Mouse (Mus musculus): Measurements from ENCODE around the gene Stat4. TPM values are rescaled to one million over a fixed set of nuclear protein-coding genes. Genes with fewer than 3 reads are reported as not detected.

Gene Stat4
- total and polyA plus RNA-seq, 2 experiments from 2014 or later: 0.81 to 1.1 TPM

DNA sequence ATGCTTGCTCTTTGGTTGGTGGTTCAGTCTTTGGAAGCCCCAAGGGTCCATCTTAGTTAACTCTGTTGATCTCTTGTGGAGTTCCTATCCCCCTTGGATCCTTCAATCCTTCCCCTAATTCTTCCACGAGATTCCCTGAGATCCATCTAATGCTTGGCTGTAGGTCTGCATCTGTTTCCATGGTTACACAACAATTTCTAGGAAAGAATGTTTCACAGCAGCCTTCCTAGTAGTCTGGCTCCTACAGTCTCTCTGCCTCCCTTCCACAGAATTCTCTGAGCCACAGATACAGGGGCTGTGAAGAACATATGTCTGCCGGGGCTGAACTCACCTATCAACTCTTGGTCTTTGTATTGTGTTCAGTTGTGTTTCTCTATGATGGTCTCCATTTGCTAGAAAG lies 61.8 kb downstream of the Stat4 start:
- Histone ChIP-seq H3K36me3 (ENCODE audit: insufficient read depth) (no peaks in the 10 kb centered on the region), H3K9me3 (ENCODE audit: low read length) (no peaks in the 10 kb centered on the region), H3K27me3 (ENCODE audit: insufficient read depth, low read length) (no peaks in the 10 kb centered on the region), H3K4me2 (ENCODE audit: low read depth) (no peak overlapping the region), H3K27ac (ENCODE audit: low read depth, low read length) (no peak overlapping the region), H3K9ac (no peak overlapping the region), H3K4me1 (ENCODE audit: insufficient read depth) (no peaks in the 10 kb centered on the region), H3K4me3 (ENCODE audit: low read depth, low read length) (no peak overlapping the region)
- ATAC-seq: peak; percentile 76
- 31% methylated on average over 2 of the region's 2 CpGs for WGBS
- peak; percentile 25 for DNase-seq
- no peak for TF ChIP-seq CTCF (IDR thresholded peaks at IDR 0.05; ENCODE audit: low read depth)

DNA sequence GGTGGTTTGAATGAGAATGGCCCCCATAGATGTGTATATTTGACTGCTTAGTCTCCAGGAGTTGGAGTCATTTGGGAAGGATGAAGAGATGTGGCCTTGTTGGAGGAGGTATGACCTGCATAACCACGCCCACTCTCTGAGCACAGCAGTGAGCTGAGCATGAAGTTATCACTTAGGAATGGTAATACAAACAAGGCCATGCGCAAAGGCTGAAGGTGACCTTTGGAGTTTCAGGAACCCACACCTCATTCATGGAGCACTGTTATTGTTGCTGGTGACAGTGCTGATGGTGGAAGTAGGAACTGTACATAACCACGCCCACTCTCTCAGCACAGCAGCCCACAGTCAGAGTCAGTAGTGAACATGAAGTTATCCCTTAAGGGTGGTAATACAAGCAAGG lies 62.9 kb downstream of the Stat4 start:
- Histone ChIP-seq H3K4me2 (ENCODE audit: low read depth) (no peak overlapping the region), H3K27ac (ENCODE audit: low read depth, low read length) (no peak overlapping the region), H3K9me3 (ENCODE audit: low read length) (no peaks in the 10 kb centered on the region), H3K9ac (no peak overlapping the region), H3K4me1 (ENCODE audit: insufficient read depth) (no peaks in the 10 kb centered on the region), H3K36me3 (ENCODE audit: insufficient read depth) (no peaks in the 10 kb centered on the region), H3K27me3 (ENCODE audit: insufficient read depth, low read length) (no peaks in the 10 kb centered on the region), H3K4me3 (ENCODE audit: low read depth, low read length) (no peak overlapping the region)
- DNase-seq (no peak), ATAC-seq (no peak)
- WGBS: 93% methylated on average over 3 of the region's 3 CpGs
- TF ChIP-seq CTCF (IDR thresholded peaks at IDR 0.05; ENCODE audit: low read depth): no peak

DNA sequence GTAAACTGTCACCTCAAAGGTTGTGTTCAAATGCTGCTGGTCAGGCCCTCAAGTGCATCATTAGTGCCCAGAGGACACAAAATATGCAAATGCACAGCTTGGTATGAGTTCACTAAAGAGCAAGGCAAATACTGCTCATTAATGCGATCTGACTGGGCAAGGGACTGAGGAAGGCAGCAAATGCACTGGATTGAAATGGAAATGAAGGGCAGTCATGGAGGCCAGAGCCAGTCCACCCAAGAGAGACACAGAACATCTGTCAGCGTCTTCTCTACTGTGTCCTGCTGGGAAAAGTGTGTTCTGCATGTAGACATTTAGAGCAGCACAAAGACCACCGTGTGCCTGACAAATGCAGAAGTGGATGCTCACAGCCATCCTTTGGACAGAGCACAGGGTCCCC lies 64.6 kb downstream of the Stat4 start:
- no peak for ATAC-seq
- no peak overlapping the region for H3K9ac ChIP-seq
- no peak overlapping the region for H3K4me3 ChIP-seq (ENCODE audit: low read depth, low read length)
- no peak overlapping the region for H3K4me2 ChIP-seq (ENCODE audit: low read depth)
- H3K4me1 ChIP-seq (ENCODE audit: insufficient read depth): no peaks in the 10 kb centered on the region
- H3K36me3 ChIP-seq (ENCODE audit: insufficient read depth): no peaks in the 10 kb centered on the region
- TF ChIP-seq CTCF (IDR thresholded peaks at IDR 0.05; ENCODE audit: low read depth): no peak
- 33% methylated on average over 3 of the region's 3 CpGs for WGBS
- H3K27ac ChIP-seq (ENCODE audit: low read depth, low read length): no peak overlapping the region
- no peaks in the 10 kb centered on the region for H3K27me3 ChIP-seq (ENCODE audit: insufficient read depth, low read length)
- no peaks in the 10 kb centered on the region for H3K9me3 ChIP-seq (ENCODE audit: low read length)
- DNase-seq: no peak

DNA sequence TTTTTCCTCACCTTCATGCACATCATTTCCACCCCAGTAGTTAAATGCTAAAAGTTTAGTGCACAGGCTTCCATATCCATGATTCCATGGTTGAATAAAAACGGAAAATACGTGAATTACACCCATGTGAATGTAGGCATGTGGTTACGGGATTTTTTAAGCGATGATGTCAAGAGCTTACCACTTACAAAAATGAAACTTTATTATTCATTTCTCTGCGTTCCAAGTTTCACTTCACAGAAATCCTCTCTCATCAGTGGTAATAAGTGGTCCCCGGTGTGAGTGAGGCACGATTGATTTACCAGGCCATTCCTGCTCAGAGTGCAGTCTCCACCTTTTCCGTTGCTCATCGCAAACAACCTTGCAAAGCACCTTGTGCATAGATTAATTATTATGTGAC lies 66.0 kb downstream of the Stat4 start:
- DNase-seq (no peak), ATAC-seq (no peak)
- TF ChIP-seq CTCF (IDR thresholded peaks at IDR 0.05; ENCODE audit: low read depth): no peak
- no peak overlapping the region for H3K4me3 ChIP-seq (ENCODE audit: low read depth, low read length)
- no peak overlapping the region for H3K27ac ChIP-seq (ENCODE audit: low read depth, low read length)
- H3K9ac ChIP-seq: no peak overlapping the region
- H3K4me1 ChIP-seq (ENCODE audit: insufficient read depth): no peaks in the 10 kb centered on the region
- H3K9me3 ChIP-seq (ENCODE audit: low read length): no peaks in the 10 kb centered on the region
- H3K4me2 ChIP-seq (ENCODE audit: low read depth): no peak overlapping the region
- no peaks in the 10 kb centered on the region for H3K27me3 ChIP-seq (ENCODE audit: insufficient read depth, low read length)
- WGBS: 96% methylated on average over 9 of the region's 9 CpGs
- H3K36me3 ChIP-seq (ENCODE audit: insufficient read depth): no peaks in the 10 kb centered on the region

DNA sequence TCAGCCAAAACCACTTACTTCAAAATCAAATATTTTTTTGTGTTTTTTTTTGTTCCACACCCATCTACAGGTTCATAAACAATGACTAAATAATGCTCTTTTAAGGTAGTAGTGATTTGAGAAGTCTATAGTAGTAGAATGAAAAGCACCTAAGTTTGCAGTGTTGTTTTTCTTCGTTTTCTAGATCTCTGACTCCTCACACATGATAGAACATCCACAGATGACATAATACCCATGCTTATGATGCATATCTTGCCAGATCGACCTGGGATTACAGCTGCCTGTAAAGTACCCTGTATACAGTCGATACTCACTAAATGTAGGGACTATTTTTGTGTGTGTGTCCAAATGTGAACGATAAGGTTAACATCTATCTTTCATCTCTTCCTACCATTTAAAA lies 69.0 kb downstream of the Stat4 start:
- no peaks in the 10 kb centered on the region for H3K9me3 ChIP-seq (ENCODE audit: low read length)
- H3K4me2 ChIP-seq (ENCODE audit: low read depth): no peak overlapping the region
- H3K27me3 ChIP-seq (ENCODE audit: insufficient read depth, low read length): no peaks in the 10 kb centered on the region
- WGBS: 87% methylated on average over 4 of the region's 4 CpGs
- H3K36me3 ChIP-seq (ENCODE audit: insufficient read depth): no peaks in the 10 kb centered on the region
- TF ChIP-seq CTCF (IDR thresholded peaks at IDR 0.05; ENCODE audit: low read depth): no peak
- H3K27ac ChIP-seq (ENCODE audit: low read depth, low read length): no peak overlapping the region
- H3K9ac ChIP-seq: no peak overlapping the region
- DNase-seq (no peak), ATAC-seq (no peak)
- no peaks in the 10 kb centered on the region for H3K4me1 ChIP-seq (ENCODE audit: insufficient read depth)
- H3K4me3 ChIP-seq (ENCODE audit: low read depth, low read length): no peak overlapping the region

DNA sequence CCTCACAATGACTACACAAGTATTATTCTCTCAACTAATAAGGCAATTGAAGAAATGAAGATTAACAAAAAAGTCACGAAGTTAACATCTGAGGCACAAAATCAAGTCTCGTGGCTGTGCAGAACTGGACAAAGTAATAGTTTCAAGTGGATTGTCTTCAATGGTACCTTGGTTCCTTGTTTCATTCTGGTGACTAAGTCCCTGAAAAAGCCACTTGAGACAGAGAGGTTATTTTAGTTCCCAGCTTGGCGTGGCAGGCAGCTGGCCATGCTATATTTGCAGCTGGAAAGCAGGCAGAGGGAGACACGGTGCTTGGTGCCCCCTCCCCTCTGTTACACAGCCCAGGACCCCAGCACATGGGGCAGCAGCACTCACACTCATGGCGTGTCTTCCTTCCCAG lies 70.2 kb downstream of the Stat4 start:
- Histone ChIP-seq H3K4me3 (ENCODE audit: low read depth, low read length) (no peak overlapping the region), H3K4me1 (ENCODE audit: insufficient read depth) (no peaks in the 10 kb centered on the region), H3K9ac (no peak overlapping the region), H3K9me3 (ENCODE audit: low read length) (no peaks in the 10 kb centered on the region), H3K27me3 (ENCODE audit: insufficient read depth, low read length) (no peaks in the 10 kb centered on the region), H3K36me3 (ENCODE audit: insufficient read depth) (no peaks in the 10 kb centered on the region), H3K4me2 (ENCODE audit: low read depth) (no peak overlapping the region), H3K27ac (ENCODE audit: low read depth, low read length) (no peak overlapping the region)
- TF ChIP-seq CTCF (IDR thresholded peaks at IDR 0.05; ENCODE audit: low read depth): no peak
- WGBS: 79% methylated on average over 5 of the region's 5 CpGs
- ATAC-seq (no peak), DNase-seq (no peak)

DNA sequence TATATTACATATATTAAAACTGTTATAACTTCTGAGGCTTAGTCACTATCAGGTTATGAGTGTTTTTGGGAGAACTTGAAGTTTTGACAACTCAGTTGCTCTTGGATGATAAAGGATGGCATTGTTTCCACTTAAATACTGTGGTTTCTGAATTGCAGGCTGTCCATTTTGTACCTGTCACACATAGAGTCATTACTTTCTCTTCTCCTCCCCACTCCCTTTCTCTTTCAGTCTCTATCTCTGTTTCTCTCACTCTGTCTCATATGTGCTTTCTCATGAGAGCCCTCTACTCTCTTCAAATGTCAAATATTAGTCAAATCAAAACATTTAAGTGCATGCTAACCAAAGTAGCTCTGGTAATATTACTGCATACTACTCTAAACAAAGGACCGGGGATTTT lies 79.3 kb downstream of the Stat4 start:
- WGBS: 96% methylated on average over 1 of the region's 1 CpGs
- no peak for TF ChIP-seq CTCF (IDR thresholded peaks at IDR 0.05; ENCODE audit: low read depth)
- Histone ChIP-seq H3K27me3 (ENCODE audit: insufficient read depth, low read length) (no peaks in the 10 kb centered on the region), H3K9me3 (ENCODE audit: low read length) (no peaks in the 10 kb centered on the region), H3K4me1 (ENCODE audit: insufficient read depth) (no peaks in the 10 kb centered on the region), H3K27ac (ENCODE audit: low read depth, low read length) (no peak overlapping the region), H3K4me2 (ENCODE audit: low read depth) (no peak overlapping the region), H3K4me3 (ENCODE audit: low read depth, low read length) (no peak overlapping the region), H3K9ac (no peak overlapping the region), H3K36me3 (ENCODE audit: insufficient read depth) (no peaks in the 10 kb centered on the region)
- no peak for ATAC-seq
- DNase-seq: no peak

DNA sequence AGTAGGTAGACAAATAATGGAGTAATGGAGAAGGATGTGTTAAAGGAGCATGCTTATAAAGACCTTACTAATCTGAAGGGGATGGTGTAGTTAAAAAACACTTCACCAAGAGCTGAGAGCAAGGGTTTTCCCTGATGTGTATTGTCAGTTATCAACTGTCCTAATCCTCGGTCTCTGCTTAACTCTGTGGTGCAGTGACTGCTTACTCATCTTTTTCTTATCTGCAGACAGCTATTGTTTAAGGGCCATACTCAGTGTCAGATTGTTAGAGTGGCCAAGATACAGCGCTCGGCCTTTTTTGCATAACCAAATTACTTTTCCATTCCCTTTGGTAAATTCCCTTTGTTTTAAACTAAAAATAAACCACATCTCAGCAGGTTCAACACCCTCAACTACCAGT lies 79.7 kb downstream of the Stat4 start:
- H3K4me3 ChIP-seq (ENCODE audit: low read depth, low read length): no peak overlapping the region
- H3K36me3 ChIP-seq (ENCODE audit: insufficient read depth): no peaks in the 10 kb centered on the region
- H3K9me3 ChIP-seq (ENCODE audit: low read length): no peaks in the 10 kb centered on the region
- no peak overlapping the region for H3K27ac ChIP-seq (ENCODE audit: low read depth, low read length)
- H3K27me3 ChIP-seq (ENCODE audit: insufficient read depth, low read length): no peaks in the 10 kb centered on the region
- no peak for DNase-seq
- TF ChIP-seq CTCF (IDR thresholded peaks at IDR 0.05; ENCODE audit: low read depth): no peak
- H3K9ac ChIP-seq: no peak overlapping the region
- H3K4me1 ChIP-seq (ENCODE audit: insufficient read depth): no peaks in the 10 kb centered on the region
- no peak for ATAC-seq
- WGBS: 78% methylated on average over 3 of the region's 3 CpGs
- H3K4me2 ChIP-seq (ENCODE audit: low read depth): no peak overlapping the region
